29 mouse cellular contexts compared by ENCODE assay signal in genomic region chr8:90300973-90301372, GRCm38 (mm10). TPM values are rescaled to one million over a fixed set of nuclear protein-coding genes. Genes with fewer than 3 reads are reported as not detected.
A peak's percentile ranks its signal among the peaks of the same experiment; 100 is the strongest.
DNase-seq lines count a peak whose midpoint lies in the region; ATAC-seq lines count a peak whose summit lies in the region.
"Had no signal": no experiment of that assay in that cellular context is flagged by ENCODE, and none has a peak within 500 bp of the region (broad histone marks: within the 10 kb centered on the region; RNA-seq: fewer than 3 reads in every experiment).

No protein-coding gene starts in this region.

- no peak overlapping the region for H3K4me2 ChIP-seq in hindbrain, embryonic 13.5 days
- no peak overlapping the region for H3K4me2 ChIP-seq in hindbrain, embryonic 11.5 days (replicated peaks; ENCODE audit: low read depth, low read length)
- peak overlapping the region; percentile 18; the same call in 1 of the 2 replicates for H3K4me2 ChIP-seq in forebrain, embryonic 14.5 days (ENCODE audit: low read length)
- no peak overlapping the region for H3K4me2 ChIP-seq in forebrain, embryonic 16.5 days (ENCODE audit: low read length)
- H3K4me2 ChIP-seq in midbrain, embryonic 14.5 days (ENCODE audit: low read length), result peak overlapping the region; percentile 41
- H3K4me2 ChIP-seq in kidney, embryonic 14.5 days (replicated peaks; ENCODE audit: low read depth, low read length), result no peak overlapping the region
- no peak overlapping the region for H3K4me2 ChIP-seq in intestine, embryonic 15.5 days (replicated peaks)
- H3K4me2 ChIP-seq: liver, embryonic 15.5 days; lung, embryonic 15.5 days; stomach, embryonic 15.5 days had no signal

- 24% methylated on average over 2 of the region's 2 CpGs for WGBS in hindbrain, embryonic 13.5 days
- 55% methylated on average over 2 of the region's 2 CpGs for whole genome bisulfite sequencing in hindbrain, embryonic 11.5 days
- WGBS in forebrain, embryonic 14.5 days, result 8% methylated on average over 2 of the region's 2 CpGs
- WGBS in forebrain, embryonic 16.5 days, result 9% methylated on average over 2 of the region's 2 CpGs
- WGBS in midbrain, embryonic 14.5 days, result 3% methylated on average over 2 of the region's 2 CpGs
- 56% methylated on average over 2 of the region's 2 CpGs for WGBS in kidney, embryonic 14.5 days
- WGBS in intestine, embryonic 15.5 days, result 39% methylated on average over 2 of the region's 2 CpGs

- no peaks in the 10 kb centered on the region for H3K9me3 ChIP-seq in hindbrain, embryonic 13.5 days
- H3K9me3 ChIP-seq in hindbrain, embryonic 11.5 days (ENCODE audit: control insufficient read depth, low read length), result no peaks in the 10 kb centered on the region
- no peaks in the 10 kb centered on the region for H3K9me3 ChIP-seq in forebrain, embryonic 14.5 days (replicated peaks; ENCODE audit: control insufficient read depth, low read length)
- no peaks in the 10 kb centered on the region for H3K9me3 ChIP-seq in forebrain, embryonic 16.5 days (ENCODE audit: control insufficient read depth, low read length)
- H3K9me3 ChIP-seq in midbrain, embryonic 14.5 days (ENCODE audit: control insufficient read depth, low read length), result no peaks in the 10 kb centered on the region
- H3K9me3 ChIP-seq in kidney, embryonic 14.5 days (ENCODE audit: control insufficient read depth, low read length), result no peaks in the 10 kb centered on the region
- no peaks in the 10 kb centered on the region for H3K9me3 ChIP-seq in intestine, embryonic 15.5 days
- H3K9me3 ChIP-seq: heart, embryonic 13.5 days; limb, embryonic 10.5 days; liver, embryonic 15.5 days; lung, embryonic 15.5 days; stomach, embryonic 15.5 days had no signal

- H3K36me3 ChIP-seq in hindbrain, embryonic 13.5 days, result no peaks in the 10 kb centered on the region; the same call in 1 of the 2 replicates
- no peaks in the 10 kb centered on the region for H3K36me3 ChIP-seq in hindbrain, embryonic 11.5 days (ENCODE audit: control insufficient read depth, insufficient read depth, low read length)
- no peaks in the 10 kb centered on the region for H3K36me3 ChIP-seq in forebrain, embryonic 14.5 days (ENCODE audit: control insufficient read depth, insufficient read depth, low read length)
- H3K36me3 ChIP-seq in forebrain, embryonic 16.5 days (ENCODE audit: control insufficient read depth, insufficient read depth), result no peaks in the 10 kb centered on the region
- 0 out of 2 replicates have a peak, but pooled peaks cover 2% of the 10 kb centered on the region for H3K36me3 ChIP-seq in midbrain, embryonic 14.5 days (ENCODE audit: control insufficient read depth, insufficient read depth, low read length)
- no peaks in the 10 kb centered on the region for H3K36me3 ChIP-seq in kidney, embryonic 14.5 days (ENCODE audit: control insufficient read depth, insufficient read depth, low read length)
- no peaks in the 10 kb centered on the region for H3K36me3 ChIP-seq in intestine, embryonic 15.5 days
- H3K36me3 ChIP-seq: limb, embryonic 10.5 days; liver, embryonic 15.5 days; lung, embryonic 15.5 days; stomach, embryonic 15.5 days had no signal

- H3K9ac ChIP-seq in hindbrain, embryonic 13.5 days, result no peak overlapping the region
- H3K9ac ChIP-seq in hindbrain, embryonic 11.5 days (ENCODE audit: low read depth, low read length), result no peak overlapping the region
- no peak overlapping the region for H3K9ac ChIP-seq in forebrain, embryonic 14.5 days (ENCODE audit: low read length)
- no peak overlapping the region for H3K9ac ChIP-seq in forebrain, embryonic 16.5 days (replicated peaks; ENCODE audit: low read depth, low read length)
- H3K9ac ChIP-seq in midbrain, embryonic 14.5 days (replicated peaks; ENCODE audit: low read length), result peak overlapping the region; percentile 24; the same call in 1 of the 2 replicates
- H3K9ac ChIP-seq in kidney, embryonic 14.5 days (ENCODE audit: low read depth, low read length), result no peak overlapping the region
- H3K9ac ChIP-seq in intestine, embryonic 15.5 days, result no peak overlapping the region
- H3K9ac ChIP-seq: liver, embryonic 15.5 days; lung, embryonic 15.5 days; stomach, embryonic 15.5 days had no signal

- no peak for DNase-seq in hindbrain, embryonic 11.5 days (ENCODE audit: low spot score)
- DNase-seq in forebrain, embryonic 14.5 days (ENCODE audit: low spot score), result peak; percentile 60
- peak; percentile 48 for DNase-seq in midbrain, embryonic 14.5 days
- no peak for DNase-seq in kidney, adult 18-20 months
- DNase-seq: adrenal gland, adult 8-10 months; cerebellum, adult 18-20 months; cerebellum, postnatal 36 days; gastrocnemius, postnatal 10 days; heart, adult 18-20 months; heart, postnatal 36 days; kidney, adult 9 months; kidney, postnatal 36 days; liver; lung, postnatal 36 days; right cerebral cortex, adult 18-20 months; right cerebral cortex, postnatal 4 days; thymus, postnatal 25 days had no signal

- H3K27me3 ChIP-seq in hindbrain, embryonic 13.5 days, result no peaks in the 10 kb centered on the region
- H3K27me3 ChIP-seq in hindbrain, embryonic 11.5 days (ENCODE audit: control insufficient read depth, insufficient read depth, low read length), result no peaks in the 10 kb centered on the region
- H3K27me3 ChIP-seq in forebrain, embryonic 14.5 days (replicated peaks; ENCODE audit: control insufficient read depth, insufficient read depth, low read length), result no peaks in the 10 kb centered on the region
- no peaks in the 10 kb centered on the region for H3K27me3 ChIP-seq in forebrain, embryonic 16.5 days (replicated peaks; ENCODE audit: control insufficient read depth, insufficient read depth, low read length)
- no peaks in the 10 kb centered on the region for H3K27me3 ChIP-seq in midbrain, embryonic 14.5 days (ENCODE audit: control insufficient read depth, insufficient read depth, low read length)
- no peaks in the 10 kb centered on the region for H3K27me3 ChIP-seq in kidney, embryonic 14.5 days (ENCODE audit: control insufficient read depth, insufficient read depth, low read length)
- H3K27me3 ChIP-seq in intestine, embryonic 15.5 days (replicated peaks), result no peaks in the 10 kb centered on the region
- H3K27me3 ChIP-seq: heart, embryonic 13.5 days; liver, embryonic 15.5 days; lung, embryonic 15.5 days; megakaryocyte, embryonic 14.5 days; stomach, embryonic 15.5 days had no signal

- no peak overlapping the region for H3K4me3 ChIP-seq in hindbrain, embryonic 13.5 days
- H3K4me3 ChIP-seq in hindbrain, embryonic 11.5 days (ENCODE audit: low read depth, low read length), result no peak overlapping the region
- no peak overlapping the region for H3K4me3 ChIP-seq in forebrain, embryonic 14.5 days (ENCODE audit: low read depth, low read length)
- no peak overlapping the region for H3K4me3 ChIP-seq in forebrain, embryonic 16.5 days (replicated peaks; ENCODE audit: low read length)
- no peak overlapping the region for H3K4me3 ChIP-seq in midbrain, embryonic 14.5 days (replicated peaks; ENCODE audit: low read depth, low read length)
- no peak overlapping the region for H3K4me3 ChIP-seq in kidney, embryonic 14.5 days (ENCODE audit: low read length)
- H3K4me3 ChIP-seq in intestine, embryonic 15.5 days (replicated peaks), result no peak overlapping the region
- H3K4me3 ChIP-seq: heart, embryonic 13.5 days; limb, embryonic 10.5 days; liver, embryonic 15.5 days; lung, embryonic 15.5 days; megakaryocyte, embryonic 14.5 days; stomach, embryonic 15.5 days had no signal

- ATAC-seq in hindbrain, embryonic 13.5 days (ENCODE audit: low FRiP score), result no peak
- no peak for ATAC-seq in hindbrain, embryonic 11.5 days (ENCODE audit: low FRiP score)
- no peak for ATAC-seq in forebrain, embryonic 14.5 days
- peak; percentile 51 for ATAC-seq in forebrain, embryonic 16.5 days
- no peak for ATAC-seq in midbrain, embryonic 14.5 days (ENCODE audit: low FRiP score, low TSS enrichment)
- no peak for ATAC-seq in kidney, embryonic 14.5 days (ENCODE audit: low FRiP score, low TSS enrichment)
- ATAC-seq in intestine, embryonic 15.5 days, result no peak
- ATAC-seq: activated CD4-positive, CD25-positive, alpha-beta regulatory T cell, adult 4 months had no signal

- peaks cover 60% of the 10 kb centered on the region for H3K4me1 ChIP-seq in hindbrain, embryonic 13.5 days (replicated peaks)
- H3K4me1 ChIP-seq in hindbrain, embryonic 11.5 days (replicated peaks; ENCODE audit: control insufficient read depth, insufficient read depth, low read length), result peaks cover 4% of the 10 kb centered on the region
- H3K4me1 ChIP-seq in forebrain, embryonic 14.5 days (ENCODE audit: control insufficient read depth, insufficient read depth, low read length), result peaks cover 51% of the 10 kb centered on the region
- peaks cover 34% of the 10 kb centered on the region for H3K4me1 ChIP-seq in forebrain, embryonic 16.5 days (replicated peaks; ENCODE audit: control insufficient read depth, insufficient read depth, low read length)
- peaks cover 68% of the 10 kb centered on the region for H3K4me1 ChIP-seq in midbrain, embryonic 14.5 days (ENCODE audit: control insufficient read depth, insufficient read depth, low read length)
- H3K4me1 ChIP-seq in kidney, embryonic 14.5 days (ENCODE audit: control insufficient read depth, insufficient read depth, low read length), result peaks cover 7% of the 10 kb centered on the region; the same call in 1 of the 2 replicates
- peaks cover 14% of the 10 kb centered on the region for H3K4me1 ChIP-seq in intestine, embryonic 15.5 days (replicated peaks)
- H3K4me1 ChIP-seq: liver, embryonic 15.5 days; megakaryocyte, embryonic 14.5 days had no signal

- H3K27ac ChIP-seq in hindbrain, embryonic 13.5 days, result peak overlapping the region; percentile 50; the same call in 1 of the 2 replicates
- H3K27ac ChIP-seq in hindbrain, embryonic 11.5 days (ENCODE audit: low read depth, low read length), result no peak overlapping the region
- H3K27ac ChIP-seq in forebrain, embryonic 14.5 days (ENCODE audit: low read depth, low read length), result peak overlapping the region; percentile 76
- no peak overlapping the region; the same call in 1 of the 2 replicates for H3K27ac ChIP-seq in forebrain, embryonic 16.5 days (ENCODE audit: low read length)
- peak overlapping the region; percentile 78 for H3K27ac ChIP-seq in midbrain, embryonic 14.5 days (replicated peaks; ENCODE audit: low read depth, low read length)
- H3K27ac ChIP-seq in kidney, embryonic 14.5 days (ENCODE audit: low read depth, low read length), result no peak overlapping the region
- H3K27ac ChIP-seq in intestine, embryonic 15.5 days, result no peak overlapping the region
- H3K27ac ChIP-seq: limb, embryonic 10.5 days; liver, embryonic 15.5 days had no signal

RNA-seq across cellular contexts. Expression of gene Tox3, which starts 47.2 kb away (rescaled TPM):
- polyA plus RNA-seq in hindbrain, embryonic 13.5 days (2015; fragmentation: Nextera tagmentation; extraction: Ambion mirVana), result 20.1 and 23.6 TPM in 2 replicates
- 29.9 and 40.4 TPM in 2 replicates for polyA plus RNA-seq in hindbrain, embryonic 11.5 days (2014; fragmentation: Nextera tagmentation; extraction: Ambion mirVana)
- 18.8 and 20.2 TPM in 2 replicates for polyA plus RNA-seq in forebrain, embryonic 14.5 days (2014; fragmentation: Nextera tagmentation; extraction: Ambion mirVana)
- 16.7 and 21.2 TPM in 2 replicates for polyA plus RNA-seq in forebrain, embryonic 16.5 days (2015; fragmentation: Nextera tagmentation; extraction: Ambion mirVana)
- polyA plus RNA-seq in midbrain, embryonic 14.5 days (2014; fragmentation: Nextera tagmentation; extraction: Ambion mirVana), result 40.2 and 42.0 TPM in 2 replicates
- 16.1 and 20.1 TPM in 2 replicates for polyA plus RNA-seq in kidney, embryonic 14.5 days (2014; fragmentation: Nextera tagmentation; extraction: Ambion mirVana)
- 4.8 and 7.0 TPM in 2 replicates for polyA plus RNA-seq in intestine, embryonic 15.5 days (2015; fragmentation: Nextera tagmentation; extraction: Ambion mirVana)
- polyA plus RNA-seq: activated CD4-positive, CD25-positive, alpha-beta regulatory T cell, adult 4 months; C2C12 had no signal

Comparison
In these comparisons a context has a peak if more than half of its experiments do, and no peak if none do; other contexts are left out.
1. H3K27ac ChIP-seq: peak in hindbrain, embryonic 13.5 days (single experiment), forebrain, embryonic 14.5 days (single experiment) and midbrain, embryonic 14.5 days (single experiment); none in hindbrain, embryonic 11.5 days (single experiment), forebrain, embryonic 16.5 days (single experiment), kidney, embryonic 14.5 days (single experiment) and intestine, embryonic 15.5 days (single experiment).
2. H3K4me2 ChIP-seq: peak in forebrain, embryonic 14.5 days (single experiment) and midbrain, embryonic 14.5 days (single experiment); none in hindbrain, embryonic 13.5 days (single experiment), hindbrain, embryonic 11.5 days (single experiment), forebrain, embryonic 16.5 days (single experiment), kidney, embryonic 14.5 days (single experiment) and intestine, embryonic 15.5 days (single experiment).
3. DNase-seq: peak in forebrain, embryonic 14.5 days (single experiment) and midbrain, embryonic 14.5 days (single experiment); none in hindbrain, embryonic 11.5 days (single experiment) and kidney, adult 18-20 months (single experiment).